Mouse (Mus musculus): ENCODE measurements at regions not wholly inside any gene's neighbourhood (a gene's known extent, or its start where the extent isn't known, plus 50 kb on each side); places are given as distances from the start of the nearest gene placed in this dataset.

- ATAC-seq (ENCODE audit: insufficient read depth, low FRiP score), result no peak
- H3K36me3 ChIP-seq (ENCODE audit: control insufficient read depth, insufficient read depth, low read length), result no peaks in the 10 kb centered on the region
- 76% methylated on average over 2 of the region's 2 CpGs for WGBS
- H3K27me3 ChIP-seq (ENCODE audit: control insufficient read depth, insufficient read depth, low read length), result no peaks in the 10 kb centered on the region; the same call in 1 of the 2 replicates
- no peak overlapping the region for H3K27ac ChIP-seq (ENCODE audit: low read length)
- no peak overlapping the region for H3K9ac ChIP-seq (ENCODE audit: low read length)
- no peaks in the 10 kb centered on the region for H3K4me1 ChIP-seq (ENCODE audit: control insufficient read depth, insufficient read depth, low read length)
- H3K4me3 ChIP-seq (replicated peaks; ENCODE audit: low read length), result no peak overlapping the region
- no peak overlapping the region for H3K4me2 ChIP-seq (ENCODE audit: low read depth, low read length)
- no peaks in the 10 kb centered on the region for H3K9me3 ChIP-seq (replicated peaks; ENCODE audit: control insufficient read depth, low read length)
Observed at GRCm38 (mm10) chr2:72843610-72844009, 136.6 kb downstream of the Sp3 start.

- peak; percentile 50; the same call in 1 of the 2 replicates for ATAC-seq (ENCODE audit: insufficient read depth, low FRiP score)
- no peaks in the 10 kb centered on the region for H3K4me1 ChIP-seq (ENCODE audit: control insufficient read depth, insufficient read depth, low read length)
- H3K27me3 ChIP-seq (ENCODE audit: control insufficient read depth, insufficient read depth, low read length), result no peaks in the 10 kb centered on the region
- WGBS, result 43% methylated on average over 12 of the region's 12 CpGs
- no peak overlapping the region for H3K9ac ChIP-seq (ENCODE audit: low read length)
- H3K9me3 ChIP-seq (replicated peaks; ENCODE audit: control insufficient read depth, low read length), result no peaks in the 10 kb centered on the region
- no peak overlapping the region for H3K4me3 ChIP-seq (replicated peaks; ENCODE audit: low read length)
- no peaks in the 10 kb centered on the region for H3K36me3 ChIP-seq (ENCODE audit: control insufficient read depth, insufficient read depth, low read length)
- H3K27ac ChIP-seq (ENCODE audit: low read length), result no peak overlapping the region
- H3K4me2 ChIP-seq (ENCODE audit: low read depth, low read length), result peak overlapping the region; percentile 3; the same call in 1 of the 2 replicates
Observed at GRCm38 (mm10) chr2:72849441-72850192, 130.6 kb downstream of the Sp3 start.

- Histone ChIP-seq H3K9ac (ENCODE audit: low read length) (no peak overlapping the region), H3K9me3 (replicated peaks; ENCODE audit: control insufficient read depth, low read length) (no peaks in the 10 kb centered on the region), H3K27ac (ENCODE audit: low read length) (no peak overlapping the region), H3K4me3 (replicated peaks; ENCODE audit: low read length) (no peak overlapping the region), H3K4me1 (ENCODE audit: control insufficient read depth, insufficient read depth, low read length) (no peaks in the 10 kb centered on the region), H3K4me2 (ENCODE audit: low read depth, low read length) (no peak overlapping the region), H3K36me3 (ENCODE audit: control insufficient read depth, insufficient read depth, low read length) (no peaks in the 10 kb centered on the region), H3K27me3 (ENCODE audit: control insufficient read depth, insufficient read depth, low read length) (no peaks in the 10 kb centered on the region)
- 69% methylated on average over 4 of the region's 4 CpGs for WGBS
- ATAC-seq (ENCODE audit: insufficient read depth, low FRiP score), result no peak
Observed at GRCm38 (mm10) chr2:72852509-72852908, 127.7 kb downstream of the Sp3 start.

DNA sequence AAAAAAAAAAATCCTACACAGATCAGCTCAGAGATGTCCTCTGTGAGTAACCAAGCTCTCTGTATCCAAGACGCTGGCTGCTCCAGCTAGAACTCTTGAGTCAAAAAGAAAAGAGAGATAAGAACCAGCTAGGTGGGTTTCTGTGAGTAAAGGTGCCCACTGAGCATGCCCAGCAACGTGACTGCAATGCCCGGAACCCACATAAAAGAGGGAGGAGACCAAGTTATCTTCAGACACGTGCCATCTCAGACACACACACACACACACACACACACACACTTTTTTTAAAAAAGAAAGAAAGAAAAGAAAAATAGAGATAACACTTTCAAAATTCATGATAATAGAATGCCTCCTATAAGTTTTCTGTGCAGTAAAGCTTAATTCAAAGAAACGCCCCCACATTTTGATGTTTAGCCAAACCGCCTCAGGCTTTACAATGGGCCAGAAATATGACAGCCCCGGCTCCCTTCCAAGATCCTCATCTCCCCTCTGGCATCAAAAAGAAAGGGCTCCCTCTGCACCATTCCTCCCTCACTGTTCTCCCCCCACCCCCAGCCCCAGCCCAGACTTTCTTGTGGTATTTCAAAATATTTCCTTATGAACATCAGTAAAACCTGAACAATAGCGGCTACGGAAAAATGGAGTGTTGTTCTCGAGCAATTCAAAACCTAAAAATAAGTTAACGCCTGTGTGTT lies 124.8 kb downstream of the Sp3 start:
- Histone ChIP-seq H3K36me3 (ENCODE audit: control insufficient read depth, insufficient read depth, low read length) (no peaks in the 10 kb centered on the region), H3K4me3 (replicated peaks; ENCODE audit: low read length) (no peak overlapping the region), H3K9me3 (replicated peaks; ENCODE audit: control insufficient read depth, low read length) (no peaks in the 10 kb centered on the region), H3K27me3 (ENCODE audit: control insufficient read depth, insufficient read depth, low read length) (no peaks in the 10 kb centered on the region), H3K4me2 (ENCODE audit: low read depth, low read length) (no peak overlapping the region), H3K27ac (ENCODE audit: low read length) (no peak overlapping the region), H3K4me1 (ENCODE audit: control insufficient read depth, insufficient read depth, low read length) (no peaks in the 10 kb centered on the region), H3K9ac (ENCODE audit: low read length) (no peak overlapping the region)
- ATAC-seq (ENCODE audit: insufficient read depth, low FRiP score), result no peak
- WGBS, result 63% methylated on average over 11 of the region's 11 CpGs

DNA sequence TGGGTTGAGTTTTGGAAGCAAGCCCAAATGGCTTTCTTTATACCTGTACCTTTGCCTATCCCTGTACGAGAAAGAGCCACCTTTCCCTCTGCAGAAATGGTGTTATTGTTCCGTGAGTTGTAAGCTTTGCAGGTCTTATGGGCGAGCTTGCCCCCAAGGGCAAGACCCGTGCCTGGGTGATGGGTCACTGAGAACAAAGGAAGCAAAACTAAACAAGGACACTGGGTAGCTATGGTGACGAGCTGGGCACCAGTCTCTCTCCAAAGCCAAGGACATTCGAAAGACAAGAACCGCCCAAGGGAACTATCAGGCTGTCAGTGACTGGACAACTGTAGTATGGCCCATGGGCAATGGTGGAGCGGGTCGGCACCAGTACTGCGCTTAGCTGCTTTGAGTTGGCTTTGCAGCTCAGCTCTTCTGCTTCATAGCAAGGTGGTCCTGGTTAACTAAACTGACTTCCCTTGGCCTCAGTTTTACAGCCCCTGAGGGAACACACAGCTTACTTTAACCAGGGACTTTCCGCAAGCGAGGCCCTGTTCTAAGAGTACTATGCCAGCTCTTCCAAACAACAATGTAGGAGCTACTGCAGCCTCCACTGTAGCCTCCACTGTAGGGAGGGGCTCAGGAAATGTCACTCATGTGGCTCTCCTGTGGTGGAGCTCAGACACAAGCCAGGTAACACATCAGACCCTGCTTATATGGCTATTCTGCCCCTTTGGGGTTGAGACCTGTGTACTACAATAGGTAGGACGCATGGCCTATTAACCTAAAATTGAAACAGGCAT lies 124.1 kb downstream of the Sp3 start:
- Histone ChIP-seq H3K9me3 (replicated peaks; ENCODE audit: control insufficient read depth, low read length) (no peaks in the 10 kb centered on the region), H3K9ac (ENCODE audit: low read length) (no peak overlapping the region), H3K4me1 (ENCODE audit: control insufficient read depth, insufficient read depth, low read length) (no peaks in the 10 kb centered on the region), H3K36me3 (ENCODE audit: control insufficient read depth, insufficient read depth, low read length) (no peaks in the 10 kb centered on the region), H3K27ac (ENCODE audit: low read length) (no peak overlapping the region), H3K27me3 (ENCODE audit: control insufficient read depth, insufficient read depth, low read length) (no peaks in the 10 kb centered on the region), H3K4me3 (replicated peaks; ENCODE audit: low read length) (no peak overlapping the region), H3K4me2 (ENCODE audit: low read depth, low read length) (no peak overlapping the region)
- ATAC-seq (ENCODE audit: insufficient read depth, low FRiP score), result no peak
- 83% methylated on average over 13 of the region's 13 CpGs for WGBS

DNA sequence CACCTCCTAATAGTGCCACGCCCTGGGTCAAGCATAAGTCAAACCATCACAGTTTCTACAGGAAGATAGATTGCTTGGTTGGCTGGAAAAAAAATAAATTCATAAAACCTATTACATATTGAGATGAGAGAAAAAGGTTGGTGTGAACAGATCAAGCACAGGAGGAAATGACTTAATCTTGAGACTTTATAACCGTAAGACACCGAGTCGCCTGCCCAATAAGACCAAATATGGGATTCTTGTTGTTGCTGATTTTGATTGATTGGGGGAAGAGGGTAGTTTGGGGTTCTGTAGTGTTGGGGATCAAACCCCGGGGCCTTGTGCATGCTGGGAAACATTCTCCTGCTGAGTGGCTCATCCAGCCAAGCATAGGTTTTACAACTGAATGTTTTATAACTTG lies 122.9 kb downstream of the Sp3 start:
- no peak for ATAC-seq (ENCODE audit: insufficient read depth, low FRiP score)
- Histone ChIP-seq H3K4me2 (ENCODE audit: low read depth, low read length) (no peak overlapping the region), H3K4me1 (ENCODE audit: control insufficient read depth, insufficient read depth, low read length) (no peaks in the 10 kb centered on the region), H3K9me3 (replicated peaks; ENCODE audit: control insufficient read depth, low read length) (no peaks in the 10 kb centered on the region), H3K27me3 (ENCODE audit: control insufficient read depth, insufficient read depth, low read length) (no peaks in the 10 kb centered on the region), H3K36me3 (ENCODE audit: control insufficient read depth, insufficient read depth, low read length) (no peaks in the 10 kb centered on the region), H3K4me3 (replicated peaks; ENCODE audit: low read length) (no peak overlapping the region), H3K9ac (ENCODE audit: low read length) (no peak overlapping the region), H3K27ac (ENCODE audit: low read length) (no peak overlapping the region)
- 93% methylated on average over 5 of the region's 5 CpGs for WGBS

GRCm38 (mm10) chr2:72865462-72866365 lies 114.5 kb downstream of the Sp3 start:
- no peaks in the 10 kb centered on the region for H3K9me3 ChIP-seq (replicated peaks; ENCODE audit: control insufficient read depth, low read length)
- no peaks in the 10 kb centered on the region for H3K27me3 ChIP-seq (ENCODE audit: control insufficient read depth, insufficient read depth, low read length)
- no peaks in the 10 kb centered on the region for H3K36me3 ChIP-seq (ENCODE audit: control insufficient read depth, insufficient read depth, low read length)
- H3K4me3 ChIP-seq (replicated peaks; ENCODE audit: low read length), result no peak overlapping the region
- no peak overlapping the region for H3K4me2 ChIP-seq (ENCODE audit: low read depth, low read length)
- no peak overlapping the region for H3K9ac ChIP-seq (ENCODE audit: low read length)
- peak; percentile 83; the same call in 1 of the 2 replicates for ATAC-seq (ENCODE audit: insufficient read depth, low FRiP score)
- 0 out of 2 replicates have a peak, but pooled peaks cover 3% of the 10 kb centered on the region for H3K4me1 ChIP-seq (ENCODE audit: control insufficient read depth, insufficient read depth, low read length)
- 56% methylated on average over 19 of the region's 19 CpGs for WGBS
- H3K27ac ChIP-seq (ENCODE audit: low read length), result no peak overlapping the region

DNA sequence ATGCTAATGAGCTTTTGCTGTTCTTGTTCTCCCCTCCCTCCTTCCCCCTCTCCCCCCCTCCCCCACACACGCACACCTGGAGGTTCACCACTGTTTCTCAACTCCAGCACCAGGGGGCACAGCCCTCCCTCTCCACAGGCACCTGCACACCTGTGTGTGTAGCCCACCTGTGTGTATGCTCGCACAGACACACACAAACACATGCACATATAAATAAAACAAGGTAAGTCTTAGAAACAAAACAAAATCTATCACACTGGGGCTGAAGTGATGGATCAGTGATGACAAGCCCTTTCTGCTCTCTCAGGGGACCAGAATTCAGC lies 113.9 kb downstream of the Sp3 start:
- ATAC-seq (ENCODE audit: insufficient read depth, low FRiP score), result peak; percentile 44; the same call in 1 of the 2 replicates
- H3K27ac ChIP-seq (ENCODE audit: low read length), result no peak overlapping the region
- 24% methylated on average over 2 of the region's 2 CpGs for WGBS

More for the DNA sequence above, 113.9 kb downstream of the Sp3 start:
- Histone ChIP-seq H3K4me1 (ENCODE audit: control insufficient read depth, insufficient read depth, low read length) (0 out of 2 replicates have a peak, but pooled peaks cover 3% of the 10 kb centered on the region), H3K36me3 (ENCODE audit: control insufficient read depth, insufficient read depth, low read length) (no peaks in the 10 kb centered on the region), H3K4me3 (replicated peaks; ENCODE audit: low read length) (no peak overlapping the region), H3K9ac (ENCODE audit: low read length) (no peak overlapping the region), H3K9me3 (replicated peaks; ENCODE audit: control insufficient read depth, low read length) (no peaks in the 10 kb centered on the region), H3K27me3 (ENCODE audit: control insufficient read depth, insufficient read depth, low read length) (no peaks in the 10 kb centered on the region), H3K4me2 (ENCODE audit: low read depth, low read length) (no peak overlapping the region)

Measured in stomach, embryonic 16.5 days (tissue).